Mouse (Mus musculus) C2C12 (cell line): Measurements from ENCODE around the gene Slc25a33. TPM values are rescaled to one million over a fixed set of nuclear protein-coding genes. Genes with fewer than 3 reads are reported as not detected.

Source experiments
- H3K27me3 ChIP-seq: one replicate; pipeline ENCODE4 v1.6.1; 2011; ENCODE audit not compliant: control insufficient read depth, insufficient read depth, insufficient read length
- H3K36me3 ChIP-seq: one replicate; pipeline ENCODE4 v1.6.1; 2011; ENCODE audit not compliant: control insufficient read depth, insufficient read depth
- H3K4me3 ChIP-seq: one replicate; pipeline ENCODE4 v1.5.1; 2011; ENCODE audit warnings: mild to moderate bottlenecking, control low read depth; ENCODE audit not compliant: poor library complexity, insufficient read depth, severe bottlenecking
- H3K79me2 ChIP-seq: one replicate; pipeline ENCODE4 v1.6.1; 2011; ENCODE audit not compliant: control insufficient read depth, insufficient read depth
- H3K79me3 ChIP-seq: one replicate; pipeline ENCODE4 v1.6.1; 2011; ENCODE audit warnings: low read depth, control low read depth
- H3ac ChIP-seq: one replicate; pipeline ENCODE3; 2011; ENCODE audit warnings: low read depth; ENCODE audit not compliant: control insufficient read depth, insufficient read length
- CEBPB ChIP-seq: IDR thresholded peaks from one replicate; pipeline ENCODE4 v1.6.1; 2011; ENCODE audit warnings: low read depth, mild to moderate bottlenecking, control low read depth, moderate library complexity
- CTCF ChIP-seq: IDR thresholded peaks from one replicate; pipeline ENCODE4 v1.5.1; 2011; ENCODE audit not compliant: control insufficient read depth, insufficient read depth, insufficient read length
- FOSL1 ChIP-seq: IDR thresholded peaks from one replicate; pipeline ENCODE4 v1.8.0; 2011; ENCODE audit warnings: mild to moderate bottlenecking, low read length; ENCODE audit not compliant: poor library complexity, insufficient read depth, severe bottlenecking
- MAX ChIP-seq: IDR thresholded peaks from one replicate; pipeline ENCODE4 v1.6.1; 2011; ENCODE audit warnings: mild to moderate bottlenecking, control low read depth
- MYOD1 ChIP-seq: IDR thresholded peaks from one replicate; pipeline ENCODE4 v1.6.1; 2011; ENCODE audit warnings: low read depth; ENCODE audit not compliant: control insufficient read depth, insufficient read length
- MYOG ChIP-seq: IDR thresholded peaks from one replicate; pipeline ENCODE4 v1.6.1; 2011; ENCODE audit not compliant: control insufficient read depth, insufficient read length; ENCODE audit errors: extremely low read depth
- USF1 ChIP-seq: IDR thresholded peaks from one replicate; pipeline ENCODE4 v1.6.1; 2011; ENCODE audit warnings: low read depth, mild to moderate bottlenecking, control low read depth, moderate library complexity
- polyA plus RNA-seq: library from polyadenylated mRNA; unstranded; fragments of >200 nt; fragmentation: generic; extraction: Trizol; gene quantifications from one replicate; pipeline ENCODE4 v1.2.1, GENCODE M21; 2012; ENCODE audit warnings: missing spikeins

Gene Slc25a33
- polyA plus RNA-seq, 1 experiment = 10.2 TPM

DNA sequence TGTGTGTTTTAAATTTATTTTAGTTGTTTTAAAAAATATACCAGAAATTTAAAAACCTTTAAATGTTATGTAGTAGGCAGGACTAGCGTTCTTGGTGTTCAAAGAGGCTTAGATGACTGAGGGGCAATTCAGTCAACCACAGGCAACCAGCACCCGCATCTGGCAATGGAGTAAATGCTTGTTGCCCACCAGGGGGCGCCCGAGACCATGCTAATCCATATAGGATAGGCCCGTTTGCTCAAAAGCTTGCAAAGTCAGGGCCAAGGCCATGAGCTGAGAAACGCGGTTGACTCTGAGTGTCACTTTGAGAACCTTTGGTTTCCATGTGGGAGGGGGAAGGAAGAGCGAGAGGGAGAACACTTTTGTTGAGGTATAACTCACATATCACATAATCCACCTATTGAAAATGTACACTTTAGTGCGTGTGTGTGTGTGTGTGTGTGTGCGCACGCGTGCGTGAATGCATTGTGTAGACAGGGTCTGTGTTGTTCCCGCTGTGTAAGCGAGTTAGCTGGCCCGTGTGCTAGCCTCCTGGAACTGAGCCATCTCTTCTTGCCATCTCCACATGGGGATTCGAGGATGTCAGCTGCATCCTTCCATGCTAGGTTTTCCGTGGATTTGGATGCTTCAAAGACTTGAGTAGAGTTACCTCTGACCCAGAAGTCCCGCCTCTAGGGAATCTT is 32.8 kb upstream of the Slc25a33 start:
- peaks cover 10% of the 10 kb centered on the region for H3K27me3 ChIP-seq
- H3K4me3 ChIP-seq = no peak overlapping the region
- no peaks in the 10 kb centered on the region for H3K36me3 ChIP-seq
- no peaks in the 10 kb centered on the region for H3K79me2 ChIP-seq
- TF ChIP-seq CTCF (peak; percentile 86), MAX (peak; percentile 52), CEBPB (no peak)
- no peak overlapping the region for H3ac ChIP-seq
- H3K79me3 ChIP-seq = no peaks in the 10 kb centered on the region

DNA sequence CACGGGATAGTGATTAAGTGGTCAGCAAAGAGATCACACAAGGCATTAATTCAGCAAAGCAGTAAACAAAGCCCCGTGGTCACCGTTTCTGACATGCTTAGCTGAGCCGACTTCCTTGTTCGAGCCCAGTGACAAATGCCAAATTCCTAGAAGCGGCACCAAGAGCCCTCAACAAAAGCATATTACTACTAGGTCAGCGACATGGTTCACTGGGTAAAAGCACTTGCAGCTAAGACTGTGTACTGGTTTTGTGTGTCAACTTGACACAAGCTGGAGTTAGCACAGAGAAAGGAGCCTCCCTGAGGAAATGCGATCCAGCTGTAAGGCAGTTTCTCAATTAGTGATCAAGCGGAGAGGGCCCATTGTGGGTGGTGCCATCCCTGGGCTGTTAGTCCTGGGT is 28.2 kb upstream of the Slc25a33 start:
- H3K27me3 ChIP-seq = no peaks in the 10 kb centered on the region
- no peaks in the 10 kb centered on the region for H3K36me3 ChIP-seq
- H3K4me3 ChIP-seq = no peak overlapping the region
- no peak overlapping the region for H3ac ChIP-seq
- no peaks in the 10 kb centered on the region for H3K79me2 ChIP-seq
- TF ChIP-seq FOSL1 = no peak
- no peak for TF ChIP-seq MYOD1
- TF ChIP-seq CEBPB = no peak
- TF ChIP-seq USF1 = no peak
- TF ChIP-seq MYOG = no peak
- H3K79me3 ChIP-seq = no peaks in the 10 kb centered on the region

DNA sequence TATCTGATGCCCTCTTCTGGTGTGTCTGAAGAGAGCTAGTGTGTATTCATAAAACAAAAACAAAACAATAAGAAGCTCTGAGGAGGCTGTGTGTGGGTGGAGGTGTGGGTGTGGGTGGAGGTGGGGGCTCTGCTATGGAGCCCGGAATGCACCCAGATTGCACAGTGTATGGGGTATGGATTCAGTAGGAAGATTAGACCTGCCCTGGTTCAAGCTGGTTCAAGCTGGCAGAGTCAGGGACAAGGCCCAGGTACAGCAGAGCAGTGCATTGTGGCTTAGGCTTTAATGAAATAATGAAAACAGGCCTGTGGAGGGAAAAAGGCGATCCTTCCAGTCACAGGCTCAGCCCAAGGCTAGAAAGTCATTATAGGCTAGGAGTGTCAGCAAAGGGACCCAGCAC is 26.5 kb upstream of the Slc25a33 start:
- Histone ChIP-seq H3K36me3 (no peaks in the 10 kb centered on the region), H3K79me3 (no peaks in the 10 kb centered on the region), H3K4me3 (no peak overlapping the region), H3ac (no peak overlapping the region), H3K27me3 (no peaks in the 10 kb centered on the region), H3K79me2 (no peaks in the 10 kb centered on the region)
- TF ChIP-seq MYOG (no peak), MYOD1 (no peak), CEBPB (no peak), CTCF (no peak), MAX (no peak), FOSL1 (no peak), USF1 (no peak)

DNA sequence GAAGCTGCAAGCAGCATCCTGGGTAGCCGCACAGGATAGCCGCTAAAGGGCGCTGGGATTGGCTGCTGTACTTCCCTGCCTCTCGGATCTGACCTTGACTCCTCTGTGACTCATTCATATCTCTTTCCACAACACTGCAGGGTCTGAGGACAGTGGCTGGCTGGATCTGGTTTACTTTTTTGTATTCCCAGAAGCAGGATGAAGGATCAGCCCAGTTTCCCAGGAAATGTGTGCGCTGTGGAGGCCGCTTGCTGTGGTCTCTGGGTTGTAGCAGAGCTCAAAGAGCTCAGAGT is 26.0 kb upstream of the Slc25a33 start:
- Histone ChIP-seq H3K36me3 (no peaks in the 10 kb centered on the region), H3K27me3 (no peaks in the 10 kb centered on the region), H3K4me3 (no peak overlapping the region), H3K79me2 (no peaks in the 10 kb centered on the region), H3ac (no peak overlapping the region), H3K79me3 (no peaks in the 10 kb centered on the region)
- TF ChIP-seq MAX (no peak), USF1 (no peak), CTCF (no peak), CEBPB (no peak), MYOD1 (no peak), FOSL1 (no peak), MYOG (no peak)

DNA sequence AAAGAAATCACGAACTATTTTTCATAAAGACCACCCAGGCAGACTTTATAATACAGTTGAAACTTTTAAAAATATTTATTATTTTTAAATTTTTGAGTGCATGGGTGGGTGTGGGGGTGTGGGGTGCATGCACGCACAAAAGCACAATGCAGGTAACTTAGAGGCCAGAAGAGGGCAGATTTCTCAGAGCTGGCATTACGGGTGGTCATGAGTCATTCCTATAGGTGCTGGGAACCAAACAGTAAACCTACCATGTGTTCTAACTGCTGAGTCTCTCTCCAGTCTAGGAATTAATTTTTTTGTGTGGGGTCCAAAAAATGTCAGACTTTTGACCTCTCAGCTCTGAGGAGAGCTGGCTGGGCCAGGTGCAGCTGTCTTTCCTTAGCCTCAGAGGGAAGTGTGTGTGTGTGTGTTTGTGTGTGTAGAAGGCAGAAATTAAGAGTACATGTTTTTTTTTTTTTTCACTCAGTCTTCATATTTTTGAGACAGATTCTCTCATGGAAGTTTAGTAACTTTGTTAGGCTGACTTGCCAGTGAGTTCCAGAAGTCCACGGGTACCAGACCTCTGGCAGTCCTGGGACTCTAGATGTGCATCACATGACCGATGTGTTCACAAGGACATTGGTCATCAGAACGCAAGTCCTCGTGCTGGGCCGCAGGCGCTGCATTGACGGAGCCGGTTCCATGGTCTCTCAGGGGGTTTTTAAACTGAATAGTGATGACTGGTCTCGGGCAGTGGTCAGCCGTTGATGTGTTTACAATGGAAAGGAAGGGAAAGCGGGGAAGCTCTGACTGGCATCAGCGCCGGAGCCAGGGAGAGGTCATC is 25.5 kb upstream of the Slc25a33 start:
- H3K79me2 ChIP-seq = no peaks in the 10 kb centered on the region
- H3K79me3 ChIP-seq = no peaks in the 10 kb centered on the region
- no peaks in the 10 kb centered on the region for H3K36me3 ChIP-seq
- no peak overlapping the region for H3ac ChIP-seq
- TF ChIP-seq USF1 (no peak), MAX (no peak)
- no peak overlapping the region for H3K4me3 ChIP-seq
- no peaks in the 10 kb centered on the region for H3K27me3 ChIP-seq

DNA sequence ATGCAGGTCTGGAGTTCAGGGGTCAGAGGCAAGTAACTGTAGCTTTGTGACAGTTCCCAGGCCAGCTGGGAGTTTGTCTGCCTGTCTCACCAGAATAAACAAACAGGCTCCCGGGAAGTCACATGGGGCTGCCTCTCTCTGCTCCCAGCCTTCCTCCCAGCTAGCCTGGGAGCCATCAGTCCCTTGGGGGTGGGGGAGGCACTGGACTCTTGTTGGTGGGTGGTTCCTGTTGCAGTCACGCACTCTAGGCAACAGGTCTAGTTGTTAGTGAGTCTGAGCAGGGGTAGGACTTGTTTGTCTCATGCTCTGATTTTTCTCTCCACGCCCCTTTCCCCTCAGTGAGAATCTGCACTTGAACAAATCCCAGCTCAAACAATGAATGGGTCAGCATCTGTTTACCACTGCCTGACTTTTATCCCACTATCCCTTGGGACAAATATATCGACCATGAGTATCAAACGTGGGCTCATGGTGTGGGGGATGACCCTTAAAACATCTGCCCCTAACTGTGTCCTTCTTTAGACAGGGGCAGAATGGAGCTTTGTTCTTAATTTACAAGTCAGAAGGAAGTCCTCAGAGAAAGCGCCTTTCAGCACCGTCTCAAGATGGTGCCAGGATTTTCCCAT is 24.7 kb upstream of the Slc25a33 start:
- H3K79me2 ChIP-seq = no peaks in the 10 kb centered on the region
- TF ChIP-seq FOSL1 = no peak
- TF ChIP-seq MYOD1 = no peak
- no peak for TF ChIP-seq USF1
- TF ChIP-seq CEBPB = no peak
- TF ChIP-seq MYOG = no peak
- no peak for TF ChIP-seq MAX
- no peak for TF ChIP-seq CTCF
- no peak overlapping the region for H3ac ChIP-seq
- no peaks in the 10 kb centered on the region for H3K79me3 ChIP-seq
- H3K27me3 ChIP-seq = no peaks in the 10 kb centered on the region
- H3K36me3 ChIP-seq = no peaks in the 10 kb centered on the region
- no peak overlapping the region for H3K4me3 ChIP-seq
